ENCODE assay signal across 7 mouse cellular contexts in the genomic region with DNA sequence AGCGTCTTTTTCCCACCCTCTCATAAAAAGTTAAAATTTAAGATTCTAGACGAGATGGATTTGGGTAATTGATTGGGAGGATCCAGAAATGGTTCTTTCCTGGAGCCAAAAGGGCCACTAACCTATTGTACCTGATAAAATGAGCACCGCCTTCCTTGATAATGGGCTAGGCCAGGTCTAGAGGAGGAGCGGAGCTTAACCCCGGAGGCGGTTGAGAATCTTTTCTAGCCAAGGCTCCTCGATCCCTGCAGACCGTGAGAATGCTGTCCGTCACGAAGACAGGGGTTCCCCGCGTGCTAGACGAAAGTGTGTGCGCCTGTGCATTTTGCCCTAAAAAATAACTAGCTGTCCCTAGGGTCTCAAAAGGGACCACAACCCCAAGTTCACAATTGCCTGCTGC. TPM values are rescaled to one million over a fixed set of nuclear protein-coding genes. Genes with fewer than 3 reads are reported as not detected.
DNase-seq lines count a peak whose midpoint lies in the region; ATAC-seq and TF ChIP-seq lines count a peak whose summit lies in the region.

No protein-coding gene starts in this region.

- no peak for DNase-seq in neural tube, embryonic 11.5 days (ENCODE audit: low spot score)
- DNase-seq in neural tube, embryonic 10.5 days (ENCODE audit: extremely low spot score, low spot score), result no peak
- no peak for DNase-seq in limb, embryonic 14.5 days (ENCODE audit: low spot score)
- no peak for DNase-seq in stomach, postnatal 0 days (ENCODE audit: low spot score)
- no peak for DNase-seq in spleen, postnatal 10 days (ENCODE audit: low spot score in 2 of 2)
- no peak for DNase-seq in spleen, postnatal 4 days (ENCODE audit: low spot score in 2 of 2)

- WGBS in neural tube, embryonic 11.5 days, result 1% methylated on average over 14 of the region's 14 CpGs
- WGBS in limb, embryonic 14.5 days, result 2% methylated on average over 14 of the region's 14 CpGs
- WGBS in stomach, postnatal 0 days, result 1% methylated on average over 14 of the region's 14 CpGs

- ATAC-seq in neural tube, embryonic 11.5 days (ENCODE audit: insufficient read depth, low FRiP score, low TSS enrichment), result peak; percentile 45
- no peak for ATAC-seq in limb, embryonic 14.5 days (ENCODE audit: low FRiP score, low read depth)
- ATAC-seq in stomach, postnatal 0 days (ENCODE audit: low FRiP score, low TSS enrichment), result no peak; the same call in 1 of the 2 replicates

- H3K4me3 ChIP-seq in neural tube, embryonic 11.5 days (ENCODE audit: low read depth, low read length), result peak overlapping the region; percentile 58
- H3K4me3 ChIP-seq in embryonic fibroblast, embryonic 13.5 days (ENCODE audit: insufficient read depth, low read length), result peak overlapping the region; percentile 15
- H3K4me3 ChIP-seq in limb, embryonic 14.5 days (replicated peaks; ENCODE audit: low read length), result peak overlapping the region; percentile 61
- H3K4me3 ChIP-seq in stomach, postnatal 0 days (ENCODE audit: low read depth, low read length), result peak overlapping the region; percentile 61

- H3K4me2 ChIP-seq in neural tube, embryonic 11.5 days (ENCODE audit: low read depth), result peak overlapping the region; percentile 99
- peak overlapping the region; percentile 98 for H3K4me2 ChIP-seq in limb, embryonic 14.5 days (replicated peaks; ENCODE audit: low read depth, low read length, severe bottlenecking)
- H3K4me2 ChIP-seq in stomach, postnatal 0 days (replicated peaks; ENCODE audit: low read depth), result peak overlapping the region; percentile 98

- TF ChIP-seq POLR2A in embryonic fibroblast, embryonic 13.5 days (IDR thresholded peaks at IDR 0.05; ENCODE audit: low read depth, low read length), result no peak
- TF ChIP-seq POLR2A in limb, embryonic 14.5 days (IDR thresholded peaks at IDR 0.05; ENCODE audit: borderline replicate concordance, extremely low read depth, insufficient read depth, insufficient read length), result no peak

- no peak for TF ChIP-seq CTCF in embryonic fibroblast, embryonic 13.5 days (IDR thresholded peaks at IDR 0.05; ENCODE audit: borderline replicate concordance, insufficient read depth, low read length)
- TF ChIP-seq CTCF in stomach, postnatal 0 days (IDR thresholded peaks at IDR 0.05; ENCODE audit: low read depth), result no peak

- TF ChIP-seq EP300 in stomach, postnatal 0 days (optimal IDR thresholded peaks at IDR 0.05), result no peak

- no peaks in the 10 kb centered on the region for H3K9me3 ChIP-seq in neural tube, embryonic 11.5 days (ENCODE audit: control insufficient read depth, low read length)
- no peaks in the 10 kb centered on the region for H3K9me3 ChIP-seq in limb, embryonic 14.5 days (ENCODE audit: control insufficient read depth, low read length)
- no peaks in the 10 kb centered on the region for H3K9me3 ChIP-seq in stomach, postnatal 0 days (ENCODE audit: control insufficient read depth, low read length)

- peaks cover 14% of the 10 kb centered on the region for H3K4me1 ChIP-seq in neural tube, embryonic 11.5 days (ENCODE audit: control insufficient read depth, insufficient read depth, low read length)
- H3K4me1 ChIP-seq in embryonic fibroblast, embryonic 13.5 days (ENCODE audit: control insufficient read depth, insufficient read depth, low read length), result peaks cover 10% of the 10 kb centered on the region
- peaks cover 47% of the 10 kb centered on the region for H3K4me1 ChIP-seq in limb, embryonic 14.5 days (ENCODE audit: control insufficient read depth, insufficient read depth, low read length)
- peaks cover 10% of the 10 kb centered on the region; the same call in 1 of the 2 replicates for H3K4me1 ChIP-seq in stomach, postnatal 0 days (replicated peaks; ENCODE audit: control insufficient read depth, insufficient read depth)

- H3K27ac ChIP-seq in neural tube, embryonic 11.5 days (ENCODE audit: low read depth, low read length), result no peak overlapping the region
- no peak overlapping the region for H3K27ac ChIP-seq in embryonic fibroblast, embryonic 13.5 days (ENCODE audit: insufficient read depth, low read length)
- no peak overlapping the region for H3K27ac ChIP-seq in limb, embryonic 14.5 days (replicated peaks; ENCODE audit: low read depth, low read length)
- H3K27ac ChIP-seq in stomach, postnatal 0 days (replicated peaks), result peak overlapping the region; percentile 65; the same call in 1 of the 2 replicates

- no peak overlapping the region for H3K9ac ChIP-seq in neural tube, embryonic 11.5 days (ENCODE audit: low read length)
- H3K9ac ChIP-seq in limb, embryonic 14.5 days (ENCODE audit: low read depth, low read length, severe bottlenecking), result peak overlapping the region; percentile 70
- peak overlapping the region; percentile 79; the same call in 1 of the 2 replicates for H3K9ac ChIP-seq in stomach, postnatal 0 days (ENCODE audit: low read length)

- H3K36me3 ChIP-seq in neural tube, embryonic 11.5 days (ENCODE audit: control insufficient read depth, insufficient read depth, low read length), result no peaks in the 10 kb centered on the region
- H3K36me3 ChIP-seq in limb, embryonic 14.5 days (ENCODE audit: control insufficient read depth, insufficient read depth, low read length), result no peaks in the 10 kb centered on the region
- H3K36me3 ChIP-seq in stomach, postnatal 0 days (ENCODE audit: control insufficient read depth, insufficient read depth, low read length), result no peaks in the 10 kb centered on the region

- H3K27me3 ChIP-seq in neural tube, embryonic 11.5 days (ENCODE audit: control insufficient read depth, insufficient read depth, low read length), result peaks cover 13% of the 10 kb centered on the region
- H3K27me3 ChIP-seq in limb, embryonic 14.5 days (ENCODE audit: control insufficient read depth, insufficient read depth, low read length), result peaks cover 14% of the 10 kb centered on the region
- H3K27me3 ChIP-seq in stomach, postnatal 0 days (ENCODE audit: control insufficient read depth, insufficient read depth, low read length), result no peaks in the 10 kb centered on the region

RNA-seq across cellular contexts. Expression of gene Mfrp, which starts 17.3 kb away (rescaled TPM):
- polyA plus RNA-seq in neural tube, embryonic 11.5 days (2014; fragmentation: Nextera tagmentation; extraction: Ambion mirVana), result 0.15 and 0.21 TPM in 2 replicates
- polyA plus RNA-seq in embryonic fibroblast, embryonic 13.5 days (2011; ENCODE audit: insufficient read length, low read depth, missing spikeins), result 0.12 TPM in 1 of 2 replicates, not detected in the other
- 0.08 and 0.29 TPM in 2 replicates for polyA plus RNA-seq in limb, embryonic 14.5 days (2012; rRNA removed)
- polyA plus RNA-seq in limb, embryonic 14.5 days (2014; fragmentation: Nextera tagmentation; extraction: Ambion mirVana), result 0.18 and 0.37 TPM in 2 replicates
- polyA plus RNA-seq in stomach, postnatal 0 days (2015; fragmentation: Nextera tagmentation; extraction: Ambion mirVana), result not detected in 2 replicates

RNA-seq across cellular contexts. Expression of gene Usp2, which starts 17.4 kb away (rescaled TPM):
- 10.5 and 11.7 TPM in 2 replicates for polyA plus RNA-seq in neural tube, embryonic 11.5 days (2014; fragmentation: Nextera tagmentation; extraction: Ambion mirVana)
- 6.5 and 6.6 TPM in 2 replicates for polyA plus RNA-seq in embryonic fibroblast, embryonic 13.5 days (2011; ENCODE audit: insufficient read length, low read depth, missing spikeins)
- 4.9 and 6.6 TPM in 2 replicates for polyA plus RNA-seq in limb, embryonic 14.5 days (2012; rRNA removed)
- 22.5 and 24.4 TPM in 2 replicates for polyA plus RNA-seq in limb, embryonic 14.5 days (2014; fragmentation: Nextera tagmentation; extraction: Ambion mirVana)
- 11.6 and 20.2 TPM in 2 replicates for polyA plus RNA-seq in stomach, postnatal 0 days (2015; fragmentation: Nextera tagmentation; extraction: Ambion mirVana)

RNA-seq across cellular contexts. Expression of gene C1qtnf5, which starts 22.8 kb away (rescaled TPM):
- polyA plus RNA-seq in neural tube, embryonic 11.5 days (2014; fragmentation: Nextera tagmentation; extraction: Ambion mirVana), result 0.27 and 0.31 TPM in 2 replicates
- polyA plus RNA-seq in embryonic fibroblast, embryonic 13.5 days (2011; ENCODE audit: insufficient read length, low read depth, missing spikeins), result 25.4 and 36.4 TPM in 2 replicates
- 10.0 and 12.7 TPM in 2 replicates for polyA plus RNA-seq in limb, embryonic 14.5 days (2012; rRNA removed)
- polyA plus RNA-seq in limb, embryonic 14.5 days (2014; fragmentation: Nextera tagmentation; extraction: Ambion mirVana), result 6.9 and 7.5 TPM in 2 replicates
- polyA plus RNA-seq in stomach, postnatal 0 days (2015; fragmentation: Nextera tagmentation; extraction: Ambion mirVana), result 5.3 and 6.5 TPM in 2 replicates

RNA-seq across cellular contexts. Expression of gene Gm49380, which starts 29.1 kb away (rescaled TPM):
- 0.20 and 0.95 TPM in 2 replicates for polyA plus RNA-seq in neural tube, embryonic 11.5 days (2014; fragmentation: Nextera tagmentation; extraction: Ambion mirVana)
- polyA plus RNA-seq in embryonic fibroblast, embryonic 13.5 days (2011; ENCODE audit: insufficient read length, low read depth, missing spikeins), result 0.21 and 0.25 TPM in 2 replicates
- 0.41 and 0.49 TPM in 2 replicates for polyA plus RNA-seq in limb, embryonic 14.5 days (2012; rRNA removed)
- polyA plus RNA-seq in limb, embryonic 14.5 days (2014; fragmentation: Nextera tagmentation; extraction: Ambion mirVana), result 0.23 and 0.65 TPM in 2 replicates
- polyA plus RNA-seq in stomach, postnatal 0 days (2015; fragmentation: Nextera tagmentation; extraction: Ambion mirVana), result 0.05 TPM in 1 of 2 replicates, not detected in the other

RNA-seq across cellular contexts. Expression of gene Rnf26, which starts 29.1 kb away (rescaled TPM):
- polyA plus RNA-seq in neural tube, embryonic 11.5 days (2014; fragmentation: Nextera tagmentation; extraction: Ambion mirVana), result 62.4 and 71.1 TPM in 2 replicates
- 40.2 and 46.0 TPM in 2 replicates for polyA plus RNA-seq in embryonic fibroblast, embryonic 13.5 days (2011; ENCODE audit: insufficient read length, low read depth, missing spikeins)
- 56.1 and 80.2 TPM in 2 replicates for polyA plus RNA-seq in limb, embryonic 14.5 days (2012; rRNA removed)
- 74.0 and 81.0 TPM in 2 replicates for polyA plus RNA-seq in limb, embryonic 14.5 days (2014; fragmentation: Nextera tagmentation; extraction: Ambion mirVana)
- 22.0 and 22.2 TPM in 2 replicates for polyA plus RNA-seq in stomach, postnatal 0 days (2015; fragmentation: Nextera tagmentation; extraction: Ambion mirVana)
